Mouse (Mus musculus) heart, postnatal 14 days (tissue): ENCODE measurements at regions not wholly inside any gene's neighbourhood (a gene's known extent, or its start where the extent isn't known, plus 50 kb on each side); places are given as distances from the start of the nearest gene placed in this dataset.

Experiments used
- DNase-seq, 2 experiments: peaks; one replicate each; pipeline ENCODE4 v3.0.0; 2021 to 2022
- intact Hi-C: fragments of 180-260 bp; cut with DNase I; formaldehyde crosslinking; loops from one replicate; pipeline ENCODE4 v1.15.1; 2025

DNA sequence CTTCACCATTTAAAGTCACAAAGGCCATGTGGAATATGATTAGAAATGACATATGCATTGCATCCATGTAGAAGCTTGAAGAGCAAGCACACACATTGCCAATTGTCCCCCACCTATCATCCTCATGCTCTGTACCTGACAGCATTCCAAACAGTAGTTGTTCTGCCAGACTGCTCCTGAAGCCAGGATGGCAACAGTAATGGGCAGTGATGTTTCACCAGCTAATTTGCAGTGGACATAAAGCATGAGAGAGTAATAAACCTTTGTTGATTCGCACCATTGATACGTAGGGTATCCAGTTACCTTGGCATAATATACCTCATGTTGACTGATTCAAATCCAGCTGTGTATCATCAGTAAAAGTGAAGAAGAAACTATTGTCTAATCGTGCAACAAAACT is 606.5 kb upstream of the Celf2 start:
- intact Hi-C loops = no loop called here
- DNase-seq = no peak

DNA sequence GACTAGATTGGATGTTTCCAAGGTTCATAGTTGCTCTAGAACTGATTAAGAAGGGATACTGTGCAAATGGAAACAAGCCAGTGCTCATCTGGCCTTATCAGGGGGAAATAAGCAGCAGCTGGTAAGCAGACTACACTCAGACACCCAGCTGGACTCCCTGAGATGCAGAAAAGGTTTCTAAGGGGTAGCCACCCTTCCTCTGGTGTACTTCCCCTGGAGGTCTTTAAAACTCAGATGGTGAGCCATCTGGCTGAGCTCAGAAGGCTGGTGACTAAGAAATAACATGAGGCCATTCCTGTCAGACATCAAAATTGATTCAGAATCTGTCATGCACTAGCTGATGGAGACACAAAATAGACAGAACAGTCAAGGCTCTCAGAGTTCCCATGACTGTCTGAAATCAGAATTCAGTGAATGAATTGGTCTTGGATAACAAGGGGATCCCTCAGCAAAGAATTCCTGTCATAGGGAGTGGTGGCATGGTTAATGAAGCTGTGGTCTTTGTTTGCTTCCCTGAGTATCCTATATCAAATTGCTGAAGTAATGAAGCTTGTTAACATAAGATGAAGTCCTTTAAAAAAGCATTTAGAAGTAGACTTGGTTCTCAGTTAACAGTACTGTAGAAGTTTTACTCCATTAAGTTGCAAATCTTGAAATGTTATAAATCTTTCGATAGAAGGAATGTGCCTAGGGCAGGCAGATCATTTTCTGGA is 603.2 kb upstream of the Celf2 start:
- intact Hi-C loops = no loop called here

DNA sequence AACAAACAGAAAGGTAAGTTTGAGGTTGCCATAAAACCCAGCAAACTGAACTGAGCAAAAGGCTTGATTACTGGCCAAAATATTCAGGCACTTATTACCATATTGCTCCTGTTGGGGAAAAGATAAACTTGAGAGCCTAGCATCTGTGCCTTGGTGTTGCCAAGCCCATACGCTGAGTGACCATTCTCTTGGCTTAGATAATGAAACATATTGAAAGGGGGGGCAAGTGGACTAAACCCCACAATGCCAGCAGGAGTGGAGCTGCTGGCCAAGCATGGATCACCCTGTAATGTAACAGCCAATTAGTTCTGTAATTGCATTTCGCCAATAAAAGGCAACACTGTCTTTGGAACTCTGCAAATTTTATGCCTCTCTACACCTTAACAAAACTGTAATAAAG is 584.8 kb upstream of the Celf2 start:
- intact Hi-C loops = no loop called here
- DNase-seq = no peak

More for the DNA sequence above, 603.2 kb upstream of the Celf2 start:
- DNase-seq = peak in 1 of 2 experiments; percentile 10

DNA sequence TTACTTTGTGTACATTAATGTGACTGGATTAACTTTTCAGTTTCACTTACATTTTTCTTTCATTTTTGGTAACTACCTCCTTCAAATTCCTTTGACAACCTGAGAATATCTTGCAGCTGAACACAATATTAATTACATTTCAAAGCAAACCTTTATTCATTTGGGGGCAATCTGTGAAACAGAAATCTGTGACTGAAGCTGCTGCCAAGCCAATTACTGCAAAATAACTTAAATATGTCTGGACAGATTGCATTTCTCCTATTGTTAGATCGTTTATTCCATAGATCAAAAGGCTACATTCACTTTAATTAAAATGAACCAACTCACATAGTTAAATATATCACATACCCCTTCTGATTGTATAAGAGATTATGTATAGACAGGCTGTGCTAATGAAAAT is 558.5 kb upstream of the Celf2 start:
- intact Hi-C loops = no loop called here
- no peak for DNase-seq

DNA sequence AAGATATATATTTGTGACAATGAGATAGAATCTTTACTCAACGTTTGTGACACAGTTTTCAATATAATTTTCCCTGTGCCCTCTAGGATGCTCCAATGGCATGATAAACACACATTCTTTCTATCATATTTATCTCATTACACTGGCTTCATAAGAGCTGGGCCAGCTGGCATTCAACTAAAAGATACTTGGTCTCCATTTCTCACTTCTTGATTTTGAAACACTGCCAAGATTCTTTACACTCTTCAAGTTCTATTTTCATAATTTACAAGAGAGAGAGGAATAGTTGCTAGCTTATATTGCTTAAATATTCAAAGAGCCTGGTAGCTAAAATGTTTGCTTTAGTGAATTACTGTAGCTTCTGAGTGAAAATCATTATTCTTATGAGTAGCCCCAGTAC is 552.3 kb upstream of the Celf2 start:
- no peak for DNase-seq
- intact Hi-C loops = no loop called here

DNA sequence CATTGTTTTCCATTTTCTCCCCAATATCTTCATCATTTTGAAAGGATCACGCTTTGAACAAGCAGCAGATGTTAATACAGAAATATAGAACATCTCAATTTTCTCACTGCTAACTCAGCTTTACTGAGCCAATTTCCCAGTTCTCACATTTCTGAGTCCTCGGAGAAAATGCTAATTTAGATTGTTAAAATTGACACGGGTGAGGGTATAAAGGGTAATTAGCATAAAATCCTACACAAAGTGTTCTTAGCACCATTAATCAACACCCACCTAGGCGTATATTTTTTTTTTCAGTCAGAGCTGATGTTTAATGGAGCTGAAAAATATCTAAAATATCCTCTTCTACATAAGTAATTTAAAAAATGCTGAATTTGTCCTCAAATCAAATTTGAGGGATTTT is 519.8 kb upstream of the Celf2 start:
- DNase-seq = no peak
- intact Hi-C loops = no loop called here

DNA sequence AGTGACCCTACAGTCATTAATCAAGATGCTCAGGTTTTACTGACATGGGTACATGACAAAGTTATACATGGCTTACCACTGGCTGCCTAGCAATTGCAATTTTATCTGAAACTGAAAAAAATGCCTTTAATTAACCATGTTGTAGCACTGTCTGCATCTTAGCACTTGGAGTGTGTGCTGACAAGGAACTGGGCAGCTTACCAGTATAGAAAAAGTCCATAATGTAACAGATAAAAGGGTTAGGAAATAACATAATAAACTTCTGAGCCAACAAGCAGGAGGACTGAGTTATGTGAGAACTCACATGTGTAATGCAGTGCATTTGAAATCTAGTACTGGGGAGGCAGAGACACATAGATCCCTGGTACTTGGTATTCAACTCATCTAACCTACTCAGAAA is 518.2 kb upstream of the Celf2 start:
- intact Hi-C loops = no loop called here

DNA sequence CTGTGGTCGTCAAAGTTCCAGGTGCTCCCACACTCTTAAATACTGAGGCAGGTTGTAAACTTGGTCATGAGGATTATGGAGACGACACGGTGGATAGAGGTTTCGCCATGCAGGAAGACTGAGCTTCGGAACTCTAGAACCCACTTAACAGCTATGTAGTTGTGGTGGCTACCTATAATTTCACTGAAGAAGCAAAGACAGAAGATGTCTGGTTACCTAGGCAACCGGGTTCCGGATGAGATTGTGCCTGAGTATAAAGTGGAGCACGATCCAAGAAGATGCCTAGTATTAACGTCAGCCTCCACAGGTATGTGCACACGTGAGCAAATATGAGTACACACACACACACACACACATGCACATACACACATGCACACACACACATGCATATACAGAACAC is 517.3 kb upstream of the Celf2 start:
- intact Hi-C loops = no loop called here
- DNase-seq = no peak

More for the DNA sequence above, 518.2 kb upstream of the Celf2 start:
- DNase-seq = no peak

DNA sequence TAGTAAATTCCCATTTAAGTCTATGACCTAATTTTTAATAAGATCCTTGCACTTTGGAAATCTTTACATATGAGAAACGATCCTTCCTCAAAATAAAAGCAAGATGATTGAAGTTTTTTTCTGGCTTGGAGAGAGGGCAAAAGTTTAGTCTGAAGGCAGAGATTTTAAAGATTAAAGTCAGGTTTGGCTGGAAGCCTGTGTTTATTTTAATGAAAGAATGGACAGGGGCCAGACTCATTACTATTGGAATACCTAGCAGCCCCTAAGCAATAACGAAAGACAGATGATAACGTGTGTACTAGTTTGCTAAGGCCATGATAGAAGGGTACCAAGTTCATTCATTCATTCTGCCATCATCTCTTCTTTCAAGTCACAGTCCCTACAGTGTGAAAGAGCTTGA is 513.3 kb upstream of the Celf2 start:
- no peak for DNase-seq
- intact Hi-C loops = no loop called here

DNA sequence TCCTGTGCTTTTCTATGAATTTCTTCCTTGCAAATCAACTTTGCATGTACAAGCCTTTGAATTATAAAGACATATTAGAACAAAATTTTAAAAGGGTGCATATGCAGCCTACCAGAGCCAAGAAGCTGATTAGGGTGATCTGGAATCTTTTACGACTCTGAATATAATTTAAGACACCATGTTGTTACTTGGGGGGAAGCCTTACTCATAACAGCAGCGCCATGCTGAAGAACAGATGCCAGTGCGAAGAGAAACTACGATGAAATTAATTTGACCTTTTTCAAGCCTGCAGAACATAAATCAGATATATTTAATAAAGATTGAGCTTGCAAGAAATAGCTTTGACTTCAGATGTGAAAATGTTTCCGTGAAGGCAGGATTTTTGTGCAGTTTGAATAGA is 512.7 kb upstream of the Celf2 start:
- DNase-seq = no peak
- intact Hi-C loops = no loop called here

DNA sequence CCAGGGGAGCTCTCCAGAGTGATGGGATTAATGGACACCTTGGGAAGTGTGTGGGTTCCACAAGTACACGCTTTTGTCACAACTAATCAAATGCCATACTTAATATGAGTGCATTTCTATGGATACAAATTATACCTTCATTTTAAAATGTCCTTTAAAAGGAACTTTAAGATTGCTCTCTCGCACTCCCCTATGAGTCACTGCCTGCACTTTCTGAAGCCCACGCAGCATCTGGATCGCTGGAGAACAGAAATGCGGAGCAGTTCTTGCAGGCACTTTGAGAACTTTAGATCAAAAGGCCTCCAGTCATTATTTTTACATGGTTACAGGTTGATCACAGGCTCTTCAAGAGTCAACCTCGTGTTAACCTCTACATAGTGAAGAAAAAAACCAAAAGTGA is 503.5 kb upstream of the Celf2 start:
- DNase-seq = no peak
- intact Hi-C loops = no loop called here

DNA sequence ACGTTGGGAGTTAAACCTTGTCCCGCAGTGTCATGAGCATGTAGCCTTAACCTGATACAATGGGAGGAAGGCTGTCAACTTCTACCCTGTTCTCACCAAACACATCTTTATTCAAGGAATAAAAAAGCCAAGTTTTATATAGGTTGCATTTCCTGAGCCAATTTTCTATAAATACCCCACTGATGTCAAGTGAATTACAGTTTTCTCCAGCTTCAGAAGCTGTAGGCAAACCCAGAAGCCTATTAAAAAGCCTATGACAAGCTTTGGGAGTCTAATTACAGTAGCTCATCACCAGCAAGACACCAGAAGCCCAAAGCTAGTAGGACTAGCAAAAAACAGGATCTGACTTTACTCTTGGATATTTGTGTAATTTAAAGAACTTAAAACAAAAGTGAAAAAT is 490.1 kb upstream of the Celf2 start:
- intact Hi-C loops = no loop called here

DNA sequence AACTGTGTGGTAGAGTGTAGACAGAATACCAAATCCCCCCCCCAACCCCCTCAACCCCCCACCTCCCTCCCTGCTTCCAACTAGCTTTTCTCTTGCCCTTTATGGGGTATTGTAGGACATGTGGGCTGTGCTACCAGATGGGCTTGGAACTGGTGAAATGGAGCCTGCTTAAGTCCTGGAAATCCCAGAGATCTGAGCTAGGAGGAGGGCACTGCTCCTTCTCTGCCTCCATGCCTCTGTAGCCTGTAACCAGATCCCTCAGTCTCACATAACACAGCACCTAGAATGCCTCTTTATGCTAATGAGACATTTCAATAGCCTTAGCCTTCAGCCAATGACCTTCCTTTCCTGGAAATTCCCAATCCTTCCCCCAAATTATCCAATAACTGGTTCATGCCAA is 465.1 kb upstream of the Celf2 start:
- DNase-seq = no peak
- intact Hi-C loops = no loop called here

More for the DNA sequence above, 490.1 kb upstream of the Celf2 start:
- no peak for DNase-seq

DNA sequence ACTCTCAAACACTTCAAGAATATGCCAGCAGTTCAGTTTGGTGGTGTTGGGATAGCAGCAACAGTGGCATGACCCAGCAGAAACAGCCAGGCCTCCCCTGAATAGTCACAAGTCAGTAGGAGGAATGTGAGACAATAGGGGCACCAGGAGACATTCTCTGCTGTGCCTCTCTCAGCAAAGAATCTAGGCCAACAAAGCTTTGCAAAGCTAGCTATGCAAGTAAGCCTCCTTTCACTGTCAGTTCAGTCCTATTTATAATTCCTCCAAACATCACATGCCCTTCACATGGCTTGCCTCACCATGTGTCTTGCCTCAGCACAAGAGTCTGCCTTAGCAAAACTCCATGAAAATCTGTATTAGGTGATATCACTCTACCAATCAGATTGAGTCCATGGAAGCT is 454.1 kb upstream of the Celf2 start:
- DNase-seq = no peak
- intact Hi-C loops = no loop called here

DNA sequence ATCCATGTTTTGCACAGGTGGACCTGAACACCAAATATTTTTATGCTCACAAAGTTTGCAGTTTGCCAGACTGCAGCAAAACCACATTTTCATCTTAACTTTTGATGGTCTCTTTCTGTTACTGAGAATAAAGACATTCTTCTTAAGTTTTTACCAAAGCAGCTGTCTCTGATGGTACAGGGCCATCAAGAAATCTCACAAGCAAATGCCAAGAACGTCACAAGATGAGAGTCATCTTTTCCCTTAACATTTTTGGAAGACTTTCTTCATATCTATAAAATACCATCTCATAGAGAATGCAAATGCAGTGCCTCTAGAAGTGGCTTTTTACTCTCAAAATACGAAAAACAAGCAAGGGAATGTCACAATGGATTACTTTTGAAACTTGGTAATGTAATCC is 444.8 kb upstream of the Celf2 start:
- intact Hi-C loops = no loop called here
- no peak for DNase-seq

DNA sequence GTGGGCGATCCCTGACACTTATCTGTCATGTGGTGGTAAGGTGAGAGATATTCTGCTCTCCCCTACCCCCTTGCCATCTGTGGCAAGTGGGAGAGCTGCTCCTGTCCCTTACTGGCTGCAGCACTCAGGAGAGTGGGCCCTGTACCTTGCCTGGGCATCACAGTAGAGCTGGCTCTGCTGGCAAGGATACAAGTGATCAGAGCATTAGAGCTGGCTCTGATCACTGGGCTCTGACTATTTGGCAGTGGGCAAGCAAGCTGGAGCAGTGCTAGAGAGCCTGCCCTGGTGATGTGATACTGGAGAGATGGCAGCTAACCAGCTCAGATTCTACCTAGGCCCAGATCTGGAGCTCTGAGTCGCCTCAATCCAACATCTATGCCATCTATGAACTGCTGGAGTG is 443.5 kb upstream of the Celf2 start:
- intact Hi-C loops = no loop called here
- no peak for DNase-seq

DNA sequence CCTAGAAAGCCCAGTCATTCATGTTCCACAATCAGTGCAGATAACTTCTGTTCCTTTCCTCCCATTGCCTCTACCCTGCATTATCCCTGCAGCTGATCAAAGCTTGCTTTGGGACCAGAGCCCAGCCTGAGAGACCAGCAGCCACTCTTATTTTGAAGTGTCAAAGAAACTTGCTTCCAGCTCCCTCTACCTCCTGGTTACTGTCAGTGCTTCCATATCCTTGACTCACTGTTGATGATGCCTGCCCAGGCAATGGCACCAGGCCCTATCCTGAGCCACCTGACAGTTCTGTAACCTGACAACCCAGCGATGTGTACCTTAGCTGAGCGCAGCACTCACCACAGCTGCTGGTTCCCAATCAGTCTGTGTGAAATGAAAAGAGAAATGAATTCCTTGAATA is 435.6 kb upstream of the Celf2 start:
- DNase-seq = peak; percentile 1 to 2
- intact Hi-C loops = no loop called here

DNA sequence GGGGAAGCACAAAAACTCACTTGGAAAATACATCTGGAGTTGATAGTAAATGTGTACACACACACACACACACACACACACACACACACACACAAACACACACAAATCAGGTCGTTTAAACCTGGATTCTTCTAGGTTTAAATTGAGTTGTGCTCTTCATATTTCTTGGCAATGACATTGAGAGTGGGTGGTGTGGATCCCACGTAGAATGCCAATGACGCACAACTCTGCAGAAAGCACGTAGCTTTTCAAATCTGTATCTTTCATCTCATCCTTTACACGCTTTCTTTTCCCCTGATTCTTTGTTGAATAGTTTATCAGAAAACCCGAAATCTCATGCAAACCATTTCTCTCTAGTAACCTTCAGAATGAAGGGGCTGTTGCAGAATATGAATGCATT is 424.3 kb upstream of the Celf2 start:
- intact Hi-C loops = no loop called here
- no peak for DNase-seq

DNA sequence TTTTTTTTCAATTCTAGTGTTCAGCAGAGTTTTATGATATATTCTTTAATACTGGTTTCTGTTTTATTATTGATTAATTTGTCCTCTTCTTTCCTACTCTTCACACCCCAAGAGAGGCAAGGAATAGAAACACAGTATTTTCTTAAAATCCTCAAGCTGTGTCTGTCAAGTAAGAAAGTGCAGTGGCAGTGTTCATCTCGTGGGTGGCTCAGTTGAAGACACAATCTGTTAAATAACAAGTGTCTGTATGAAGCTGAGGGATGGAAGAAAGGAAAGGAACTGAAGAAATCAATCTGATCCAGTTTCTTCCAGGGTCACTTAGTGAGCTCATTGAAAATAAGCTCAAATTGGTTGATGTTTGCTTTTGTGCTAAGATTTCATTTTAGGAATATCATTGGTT is 396.9 kb upstream of the Celf2 start:
- intact Hi-C loops = no loop called here
- no peak for DNase-seq

DNA sequence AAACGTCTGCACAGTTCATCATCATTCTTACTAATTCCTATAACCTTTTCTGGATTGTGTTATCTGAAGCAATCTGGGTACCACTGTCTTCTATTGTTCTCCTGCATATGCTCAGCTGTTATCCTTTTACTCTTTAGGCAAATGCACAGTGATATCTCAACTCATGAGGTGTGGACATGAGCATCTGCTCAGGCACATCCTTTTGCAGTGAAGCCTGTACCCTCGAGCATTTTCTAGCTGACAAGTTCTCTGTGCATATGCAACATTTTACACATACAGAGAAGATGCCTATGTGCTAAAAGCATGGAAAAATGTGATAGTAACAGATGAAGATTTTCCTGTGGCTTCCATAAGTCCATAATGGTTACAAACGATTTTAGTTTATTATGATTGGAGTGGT is 384.4 kb upstream of the Celf2 start:
- intact Hi-C loops = no loop called here
- no peak for DNase-seq
